Mouse (Mus musculus) G1E (cell line): ENCODE measurements around the gene Ptpn11. TPM values are rescaled to one million over a fixed set of nuclear protein-coding genes. Genes with fewer than 3 reads are reported as not detected.

Experiments
- ATAC-seq: 2 replicates; pipeline ENCODE4 v1.8.0; 2016; ENCODE audit warnings: mild to moderate bottlenecking; ENCODE audit not compliant: insufficient number of reproducible peaks, poor library complexity, low FRiP score, severe bottlenecking; ENCODE audit errors: extremely low read depth
- DNase-seq: peaks from one replicate; pipeline ENCODE4 v3.0.0; 2012; ENCODE audit warnings: low spot score
- H3K27me3 ChIP-seq: 2 replicates; pipeline ENCODE4 v1.6.1; 2012; ENCODE audit warnings: mild to moderate bottlenecking, low read length, inconsistent platforms; ENCODE audit not compliant: insufficient read depth
- H3K36me3 ChIP-seq: replicated peaks from 2 replicates; pipeline ENCODE3; 2012; ENCODE audit warnings: mild to moderate bottlenecking, inconsistent platforms
- H3K4me1 ChIP-seq: 2 replicates; pipeline ENCODE4 v1.6.1; 2012; ENCODE audit warnings: low read depth, low read length, inconsistent platforms, mixed read lengths; ENCODE audit not compliant: insufficient read depth
- H3K4me3 ChIP-seq: 2 replicates; pipeline ENCODE4 v1.5.1; 2012; ENCODE audit warnings: low read depth, mild to moderate bottlenecking, inconsistent platforms, low read length, moderate library complexity, mixed read lengths
- H3K9me3 ChIP-seq: replicated peaks from 2 replicates; pipeline ENCODE4 v1.6.1; 2012; ENCODE audit warnings: inconsistent platforms
- CTCF ChIP-seq: IDR thresholded peaks from 2 replicates; pipeline ENCODE4 v1.5.1; 2012; ENCODE audit warnings: low read depth, low read length, inconsistent platforms, mixed read lengths
- GATA1 ChIP-seq: IDR thresholded peaks from 2 replicates; pipeline ENCODE4 v1.6.1; 2012; ENCODE audit warnings: borderline replicate concordance, low read length, inconsistent platforms, mixed read lengths
- GATA2 ChIP-seq: IDR thresholded peaks from 2 replicates; pipeline ENCODE4 v1.6.1; 2012; ENCODE audit warnings: low read depth, low read length, inconsistent platforms, borderline replicate concordance
- POLR2AphosphoS5 ChIP-seq: IDR thresholded peaks from 2 replicates; pipeline ENCODE4 v1.6.1; 2012; ENCODE audit warnings: low read depth, low read length, inconsistent platforms; ENCODE audit not compliant: insufficient replicate concordance
- TAL1 ChIP-seq: conservative IDR thresholded peaks from 2 replicates; pipeline ENCODE4 v1.6.1; 2012; ENCODE audit warnings: low read depth, low read length, inconsistent platforms, mixed read lengths
- polyA plus RNA-seq: library from polyadenylated mRNA; stranded (reverse); fragments of >175 nt; gene quantifications from 2 replicates; pipeline ENCODE4 v1.2.3, GENCODE M21; 2012
- total RNA-seq, 2 experiments: library from RNA; stranded (forward) in 1 of 2; stranded (reverse) in 1 of 2; fragments of 200-1000 nt in 1 of 2; fragments of >200 nt in 1 of 2; fragmentation: Nextera tagmentation in 1 of 2; gene quantifications; 2 replicates each; pipeline ENCODE4 v1.2.3; 2014 to 2017

Ptpn11 gene
- total RNA-seq (2014; fragmentation: Nextera tagmentation) (25.9 and 28.6 TPM in 2 replicates), total RNA-seq (2017) (36.4 and 43.0 TPM in 2 replicates), polyA plus RNA-seq (27.1 and 28.8 TPM in 2 replicates)

GRCm38 (mm10) chr5:121190836-121191583 lies at the start of gene Ptpn11:
TSS of gene Ptpn11 (minus strand) at chr5:121191397.
- H3K4me1 ChIP-seq: peaks cover 54% of the 10 kb centered on the region
- DNase-seq (peak; percentile 85), ATAC-seq (peak; percentile 62)
- peaks cover 28% of the 10 kb centered on the region for H3K36me3 ChIP-seq
- H3K4me3 ChIP-seq: peak within 1 kb of the TSS; percentile 92
- TF ChIP-seq GATA2 (no peak), CTCF (no peak), TAL1 (no peak), POLR2AphosphoS5 (no peak), GATA1 (no peak)
- H3K9me3 ChIP-seq: no peaks in the 10 kb centered on the region
- no peaks in the 10 kb centered on the region for H3K27me3 ChIP-seq

GRCm38 (mm10) chr5:121239846-121240245 lies 48.6 kb upstream of the Ptpn11 start:
- Histone ChIP-seq H3K9me3 (no peaks in the 10 kb centered on the region), H3K4me3 (no peak overlapping the region; the same call in 1 of the 2 replicates), H3K27me3 (no peaks in the 10 kb centered on the region), H3K36me3 (peaks cover 18% of the 10 kb centered on the region), H3K4me1 (peaks cover 88% of the 10 kb centered on the region)
- no peak for TF ChIP-seq TAL1
- no peak for TF ChIP-seq CTCF
- no peak for TF ChIP-seq GATA1
- no peak for TF ChIP-seq GATA2
- TF ChIP-seq POLR2AphosphoS5: no peak
- no peak for DNase-seq
- ATAC-seq: 0 out of 2 replicates have a peak, but pooled peaks have one; percentile 11

GRCm38 (mm10) chr5:121238208-121238607 lies 47.0 kb upstream of the Ptpn11 start:
- DNase-seq: no peak
- H3K9me3 ChIP-seq: no peaks in the 10 kb centered on the region
- no peaks in the 10 kb centered on the region for H3K27me3 ChIP-seq
- no peak for TF ChIP-seq GATA2
- no peak for TF ChIP-seq POLR2AphosphoS5
- TF ChIP-seq GATA1: no peak
- no peak for TF ChIP-seq TAL1
- no peak for TF ChIP-seq CTCF
- ATAC-seq: no peak
- no peak overlapping the region for H3K4me3 ChIP-seq
- H3K4me1 ChIP-seq: peaks cover 89% of the 10 kb centered on the region
- peaks cover 23% of the 10 kb centered on the region for H3K36me3 ChIP-seq

GRCm38 (mm10) chr5:121236171-121236570 lies 45.0 kb upstream of the Ptpn11 start:
- Histone ChIP-seq H3K4me1 (peaks cover 85% of the 10 kb centered on the region), H3K9me3 (no peaks in the 10 kb centered on the region), H3K27me3 (no peaks in the 10 kb centered on the region), H3K36me3 (peaks cover 30% of the 10 kb centered on the region), H3K4me3 (peak overlapping the region; percentile 48; the same call in 1 of the 2 replicates)
- ATAC-seq (peak; percentile 88), DNase-seq (peak; percentile 53)
- TF ChIP-seq POLR2AphosphoS5 (no peak), GATA2 (peak; percentile 45; the same call in 1 of the 2 replicates), CTCF (no peak), TAL1 (peak; percentile 99), GATA1 (no peak)

- H3K4me3 ChIP-seq: peak overlapping the region; percentile 35; the same call in 1 of the 2 replicates
- peaks cover 81% of the 10 kb centered on the region for H3K4me1 ChIP-seq
- no peaks in the 10 kb centered on the region for H3K9me3 ChIP-seq
- H3K36me3 ChIP-seq: peaks cover 47% of the 10 kb centered on the region
- TF ChIP-seq GATA1: no peak
- no peak for TF ChIP-seq TAL1
- no peak for TF ChIP-seq CTCF
- TF ChIP-seq GATA2: no peak
- TF ChIP-seq POLR2AphosphoS5: no peak
- ATAC-seq (no peak), DNase-seq (no peak)
- no peaks in the 10 kb centered on the region for H3K27me3 ChIP-seq
Measured at GRCm38 (mm10) chr5:121233726-121234125, 42.5 kb upstream of the Ptpn11 start.

- H3K4me3 ChIP-seq: no peak overlapping the region
- peaks cover 80% of the 10 kb centered on the region for H3K4me1 ChIP-seq
- no peak for ATAC-seq
- H3K27me3 ChIP-seq: no peaks in the 10 kb centered on the region
- TF ChIP-seq GATA2: no peak
- no peak for TF ChIP-seq POLR2AphosphoS5
- TF ChIP-seq GATA1: no peak
- no peak for TF ChIP-seq CTCF
- no peak for TF ChIP-seq TAL1
- H3K9me3 ChIP-seq: no peaks in the 10 kb centered on the region
- DNase-seq: no peak
- peaks cover 52% of the 10 kb centered on the region for H3K36me3 ChIP-seq
Measured at GRCm38 (mm10) chr5:121232789-121233188, 41.6 kb upstream of the Ptpn11 start.
